Mouse (Mus musculus) midbrain, embryonic 15.5 days (tissue): ENCODE measurements at regions not wholly inside any gene's neighbourhood (a gene's known extent, or its start where the extent isn't known, plus 50 kb on each side); places are given as distances from the start of the nearest gene placed in this dataset.

ENCODE experiments used
- ATAC-seq: fragments of 200-750 bp; cut with Nextera tagmentation; replicated peaks from 2 replicates; pipeline ENCODE4 v1.8.0; 2017; ENCODE audit warnings: moderate TSS enrichment
- H3K27ac ChIP-seq: fragments of 300-500 bp; sonication (generic); 2 replicates; pipeline ENCODE4 v1.5.1; 2015; ENCODE audit warnings: mild to moderate bottlenecking, inconsistent platforms
- H3K27me3 ChIP-seq: fragments of 300-500 bp; sonication (generic); replicated peaks from 2 replicates; pipeline ENCODE4 v1.6.1; 2015; ENCODE audit warnings: inconsistent platforms
- H3K36me3 ChIP-seq: fragments of 300-500 bp; sonication (generic); replicated peaks from 2 replicates; pipeline ENCODE4 v1.6.1; 2015; ENCODE audit warnings: inconsistent platforms
- H3K4me1 ChIP-seq: fragments of 300-500 bp; sonication (generic); 2 replicates; pipeline ENCODE4 v1.6.1; 2015; ENCODE audit warnings: inconsistent platforms
- H3K4me2 ChIP-seq: fragments of 300-500 bp; sonication (generic); 2 replicates; pipeline ENCODE4 v1.6.1; 2015; ENCODE audit warnings: inconsistent platforms, mild to moderate bottlenecking, moderate library complexity
- H3K4me3 ChIP-seq: fragments of 300-500 bp; sonication (generic); 2 replicates; pipeline ENCODE4 v1.5.1; 2015; ENCODE audit warnings: mild to moderate bottlenecking, inconsistent platforms
- H3K9ac ChIP-seq: fragments of 300-500 bp; sonication (generic); 2 replicates; pipeline ENCODE4 v1.6.1; 2015; ENCODE audit warnings: mild to moderate bottlenecking, inconsistent platforms
- H3K9me3 ChIP-seq: fragments of 300-500 bp; sonication (generic); 2 replicates; pipeline ENCODE4 v1.6.1; 2016; ENCODE audit warnings: inconsistent platforms
- WGBS: fragments of 180-500 bp; shearing (Covaris S2); methylation state at CpG from one replicate; pipeline ENCODE4 v1.1.7; 2015; ENCODE audit warnings: mixed read lengths; 5-methylcytosine and 5-hydroxymethylcytosine counted together

GRCm38 (mm10) chr3:27815201-27815695 is 80.9 kb downstream of the Tmem212 start:
- no peak overlapping the region for H3K27ac ChIP-seq
- no peaks in the 10 kb centered on the region for H3K27me3 ChIP-seq
- no peak overlapping the region for H3K4me3 ChIP-seq
- no peak overlapping the region for H3K4me2 ChIP-seq
- no peaks in the 10 kb centered on the region for H3K9me3 ChIP-seq
- no peaks in the 10 kb centered on the region for H3K36me3 ChIP-seq
- no peak overlapping the region for H3K9ac ChIP-seq
- ATAC-seq: no peak
- no peaks in the 10 kb centered on the region for H3K4me1 ChIP-seq
- WGBS: 90% methylated on average over 6 of the region's 6 CpGs

- Histone ChIP-seq H3K27ac (no peak overlapping the region), H3K4me3 (no peak overlapping the region), H3K9me3 (no peaks in the 10 kb centered on the region), H3K9ac (no peak overlapping the region), H3K27me3 (no peaks in the 10 kb centered on the region), H3K36me3 (no peaks in the 10 kb centered on the region), H3K4me2 (no peak overlapping the region), H3K4me1 (no peaks in the 10 kb centered on the region)
- 74% methylated on average over 5 of the region's 5 CpGs for WGBS
- ATAC-seq: no peak
Measured at GRCm38 (mm10) chr3:27804271-27804670, 91.9 kb downstream of the Tmem212 start.

GRCm38 (mm10) chr3:27791633-27791951 is 80.5 kb upstream of the Fndc3b start:
- Histone ChIP-seq H3K36me3 (no peaks in the 10 kb centered on the region), H3K9me3 (no peaks in the 10 kb centered on the region), H3K27me3 (no peaks in the 10 kb centered on the region), H3K4me3 (no peak overlapping the region), H3K4me2 (no peak overlapping the region), H3K27ac (no peak overlapping the region), H3K4me1 (no peaks in the 10 kb centered on the region), H3K9ac (no peak overlapping the region)
- ATAC-seq: no peak
- 66% methylated on average over 3 of the region's 3 CpGs for WGBS

- ATAC-seq: no peak
Measured at GRCm38 (mm10) chr3:27790932-27791632, 80.0 kb upstream of the Fndc3b start.

GRCm38 (mm10) chr3:27783926-27784325 is 72.8 kb upstream of the Fndc3b start:
- WGBS: 50% methylated on average over 2 of the region's 2 CpGs
- ATAC-seq: no peak
- Histone ChIP-seq H3K27me3 (no peaks in the 10 kb centered on the region), H3K36me3 (no peaks in the 10 kb centered on the region), H3K9ac (no peak overlapping the region), H3K9me3 (no peaks in the 10 kb centered on the region), H3K4me2 (no peak overlapping the region), H3K27ac (no peak overlapping the region), H3K4me1 (peaks cover 31% of the 10 kb centered on the region), H3K4me3 (no peak overlapping the region)

More at GRCm38 (mm10) chr3:27790932-27791632, 80.0 kb upstream of the Fndc3b start:
- Histone ChIP-seq H3K4me1 (no peaks in the 10 kb centered on the region), H3K4me2 (no peak overlapping the region), H3K27ac (no peak overlapping the region), H3K9ac (no peak overlapping the region), H3K27me3 (no peaks in the 10 kb centered on the region), H3K36me3 (no peaks in the 10 kb centered on the region), H3K9me3 (no peaks in the 10 kb centered on the region), H3K4me3 (no peak overlapping the region)
- 93% methylated on average over 13 of the region's 13 CpGs for WGBS

- ATAC-seq: no peak
- Histone ChIP-seq H3K27me3 (no peaks in the 10 kb centered on the region), H3K4me3 (no peak overlapping the region), H3K9ac (no peak overlapping the region), H3K4me2 (no peak overlapping the region), H3K9me3 (no peaks in the 10 kb centered on the region), H3K36me3 (no peaks in the 10 kb centered on the region), H3K27ac (no peak overlapping the region), H3K4me1 (peaks cover 32% of the 10 kb centered on the region)
- WGBS: 56% methylated on average over 4 of the region's 4 CpGs
Measured at GRCm38 (mm10) chr3:27783476-27783875, 72.4 kb upstream of the Fndc3b start.

GRCm38 (mm10) chr3:27782056-27782765 is 71.1 kb upstream of the Fndc3b start:
- H3K27ac ChIP-seq: 0 out of 2 replicates have a peak overlapping the region, but pooled peaks have one; percentile 17
- 21% methylated on average over 19 of the region's 19 CpGs for WGBS
- no peaks in the 10 kb centered on the region for H3K27me3 ChIP-seq
- peaks cover 32% of the 10 kb centered on the region for H3K4me1 ChIP-seq
- H3K4me3 ChIP-seq: no peak overlapping the region
- H3K9me3 ChIP-seq: no peaks in the 10 kb centered on the region
- ATAC-seq: peak; percentile 59
- H3K9ac ChIP-seq: no peak overlapping the region
- no peaks in the 10 kb centered on the region for H3K36me3 ChIP-seq
- peak overlapping the region; percentile 25; the same call in 1 of the 2 replicates for H3K4me2 ChIP-seq

- Histone ChIP-seq H3K27me3 (no peaks in the 10 kb centered on the region), H3K4me1 (peaks cover 32% of the 10 kb centered on the region), H3K9me3 (no peaks in the 10 kb centered on the region), H3K4me2 (no peak overlapping the region), H3K4me3 (no peak overlapping the region), H3K27ac (no peak overlapping the region), H3K9ac (no peak overlapping the region), H3K36me3 (no peaks in the 10 kb centered on the region)
- ATAC-seq: peak; percentile 55; the same call in 1 of the 2 replicates
- 22% methylated on average over 7 of the region's 7 CpGs for whole genome bisulfite sequencing
Measured at GRCm38 (mm10) chr3:27779892-27780291, 68.8 kb upstream of the Fndc3b start.

- WGBS: 93% methylated on average over 6 of the region's 6 CpGs
- no peak overlapping the region for H3K9ac ChIP-seq
- no peak for ATAC-seq
- H3K27ac ChIP-seq: no peak overlapping the region
- no peak overlapping the region for H3K4me2 ChIP-seq
- H3K4me1 ChIP-seq: peaks cover 23% of the 10 kb centered on the region
- H3K27me3 ChIP-seq: no peaks in the 10 kb centered on the region
- no peak overlapping the region for H3K4me3 ChIP-seq
- H3K9me3 ChIP-seq: no peaks in the 10 kb centered on the region
- no peaks in the 10 kb centered on the region for H3K36me3 ChIP-seq
Measured at GRCm38 (mm10) chr3:27777751-27778150, 66.6 kb upstream of the Fndc3b start.

- H3K4me1 ChIP-seq: no peaks in the 10 kb centered on the region
- ATAC-seq: no peak
- no peak overlapping the region for H3K4me3 ChIP-seq
- H3K27ac ChIP-seq: no peak overlapping the region
- no peaks in the 10 kb centered on the region for H3K27me3 ChIP-seq
- H3K36me3 ChIP-seq: no peaks in the 10 kb centered on the region
- no peaks in the 10 kb centered on the region for H3K9me3 ChIP-seq
- no peak overlapping the region for H3K4me2 ChIP-seq
- H3K9ac ChIP-seq: no peak overlapping the region
- 96% methylated on average over 3 of the region's 3 CpGs for whole genome bisulfite sequencing
Measured at GRCm38 (mm10) chr3:27773176-27773575, 62.1 kb upstream of the Fndc3b start.

GRCm38 (mm10) chr3:27769438-27769837 is 58.3 kb upstream of the Fndc3b start:
- no peak for ATAC-seq
- Histone ChIP-seq H3K27me3 (no peaks in the 10 kb centered on the region), H3K9me3 (no peaks in the 10 kb centered on the region), H3K9ac (no peak overlapping the region), H3K4me2 (no peak overlapping the region), H3K4me3 (no peak overlapping the region), H3K27ac (no peak overlapping the region), H3K36me3 (no peaks in the 10 kb centered on the region), H3K4me1 (no peaks in the 10 kb centered on the region)
- 93% methylated on average over 5 of the region's 5 CpGs for WGBS

GRCm38 (mm10) chr3:27767188-27767587 is 56.1 kb upstream of the Fndc3b start:
- H3K27me3 ChIP-seq: no peaks in the 10 kb centered on the region
- H3K4me3 ChIP-seq: no peak overlapping the region
- no peak overlapping the region for H3K27ac ChIP-seq
- H3K4me1 ChIP-seq: no peaks in the 10 kb centered on the region
- no peak overlapping the region for H3K9ac ChIP-seq
- no peak for ATAC-seq
- WGBS: 77% methylated on average over 8 of the region's 8 CpGs
- H3K36me3 ChIP-seq: no peaks in the 10 kb centered on the region
- no peak overlapping the region for H3K4me2 ChIP-seq
- H3K9me3 ChIP-seq: no peaks in the 10 kb centered on the region

- Histone ChIP-seq H3K9ac (no peak overlapping the region), H3K4me1 (no peaks in the 10 kb centered on the region), H3K36me3 (no peaks in the 10 kb centered on the region), H3K4me3 (no peak overlapping the region), H3K27ac (peak overlapping the region; percentile 30; the same call in 1 of the 2 replicates), H3K4me2 (no peak overlapping the region), H3K9me3 (no peaks in the 10 kb centered on the region), H3K27me3 (no peaks in the 10 kb centered on the region)
- WGBS: 29% methylated on average over 6 of the region's 6 CpGs
- ATAC-seq: peak; percentile 70; the same call in 1 of the 2 replicates
Measured at GRCm38 (mm10) chr3:27766421-27766820, 55.3 kb upstream of the Fndc3b start.
